Mouse (Mus musculus) layer of hippocampus, postnatal 14 days (tissue): ENCODE results near the gene Cnot11. TPM values are rescaled to one million over a fixed set of nuclear protein-coding genes. Genes with fewer than 3 reads are reported as not detected.

ENCODE experiments used
- DNase-seq, 2 experiments: peaks; one replicate each; pipeline ENCODE4 v3.0.0; 2021 to 2022; ENCODE audit warnings: low spot score in 2 of 2, mixed read lengths in 1 of 2
- total RNA-seq, 2 experiments: library from RNA; stranded (reverse); gene quantifications; 2 replicates each; pipeline ENCODE4 v1.2.3; 2021

Cnot11 gene
- total RNA-seq, 2 experiments from 2014 or later, result 22.1 to 24.9 TPM

DNA sequence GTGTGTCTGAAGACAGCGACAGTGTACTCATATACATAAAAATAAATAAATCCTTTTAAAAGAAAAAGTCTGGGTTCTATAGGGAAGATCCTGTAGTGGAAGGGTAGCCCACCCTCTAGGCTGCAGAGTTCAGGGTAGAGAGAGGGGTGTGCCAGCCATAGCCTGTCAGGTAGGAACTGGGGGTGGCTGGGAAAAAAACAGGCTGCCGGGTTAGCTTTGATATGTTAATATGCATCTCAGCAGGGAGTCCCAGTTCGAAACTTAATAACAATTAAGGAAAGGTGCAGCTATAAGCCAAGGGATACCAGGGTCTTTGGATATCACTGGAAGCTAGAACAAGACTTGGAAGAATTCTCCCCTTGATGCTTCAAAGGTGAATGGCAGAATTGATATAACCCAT, 875 bp upstream of the Cnot11 start:
- no peak for DNase-seq

- DNase-seq, result peak; percentile 98 to 99
Observed at GRCm38 (mm10) chr1:39535515-39536311, 921 bp downstream of the Cnot11 start.

DNA sequence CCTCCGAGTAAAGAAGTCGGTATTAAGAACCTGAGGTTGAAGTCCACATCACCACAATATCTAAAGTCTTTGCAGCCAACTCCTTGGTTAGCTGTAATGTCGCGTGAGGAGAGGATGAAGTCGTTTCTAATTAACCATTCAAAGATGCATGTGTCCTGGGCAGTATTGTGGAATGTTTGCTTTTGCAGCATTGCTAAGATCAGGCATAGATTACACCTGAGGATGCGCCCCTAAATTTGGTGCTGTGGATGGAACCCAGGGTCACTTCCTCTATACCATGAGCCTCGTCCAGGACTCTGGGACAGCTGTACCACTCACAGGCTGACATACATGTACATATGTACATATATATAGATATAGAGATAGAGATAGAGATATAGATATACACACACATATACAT, 1.9 kb downstream of the Cnot11 start:
- no peak for DNase-seq

- DNase-seq, result no peak
Observed at GRCm38 (mm10) chr1:39537631-39538380, 3.0 kb downstream of the Cnot11 start.

DNA sequence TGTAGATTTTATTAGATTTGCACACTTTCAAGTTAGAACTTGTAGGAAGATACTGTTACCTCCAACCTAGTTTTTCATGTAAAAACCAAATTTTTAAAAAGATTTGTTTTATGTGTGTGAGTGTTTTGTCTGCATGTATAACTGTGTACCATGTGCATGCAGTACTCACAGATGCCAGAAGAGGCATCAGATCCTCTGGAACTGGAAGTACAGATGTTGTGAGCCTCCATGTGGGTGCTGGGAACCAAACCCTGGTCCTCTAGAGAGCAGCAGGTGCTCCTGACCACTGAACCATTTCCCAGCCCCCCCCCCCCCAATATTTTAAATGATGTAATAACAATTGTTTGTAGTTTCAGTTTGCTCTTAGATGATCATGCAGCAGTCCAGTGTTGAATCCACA, 5.8 kb downstream of the Cnot11 start:
- no peak for DNase-seq

DNA sequence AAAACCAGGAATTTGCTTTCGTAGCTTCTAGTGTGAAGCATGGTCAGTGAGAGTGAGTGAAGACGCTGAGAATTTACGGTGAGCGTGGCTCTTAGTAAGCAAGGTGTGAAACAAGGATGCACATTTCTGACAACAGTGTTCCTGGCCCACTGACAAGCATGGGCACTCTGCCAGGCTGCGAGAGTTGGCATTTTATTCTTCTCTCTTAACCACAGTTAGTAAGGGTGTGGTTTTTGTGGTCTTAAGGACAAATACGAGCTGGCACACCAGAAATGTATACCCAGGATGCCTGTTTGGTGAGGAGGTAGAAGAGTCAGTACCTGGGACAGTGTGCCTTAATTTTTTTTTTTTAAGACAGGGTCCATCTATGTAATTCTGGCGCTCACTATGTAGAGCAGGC, 10.8 kb downstream of the Cnot11 start:
- DNase-seq, result no peak

GRCm38 (mm10) chr1:39546160-39546866, 11.5 kb downstream of the Cnot11 start:
- DNase-seq, result no peak

DNA sequence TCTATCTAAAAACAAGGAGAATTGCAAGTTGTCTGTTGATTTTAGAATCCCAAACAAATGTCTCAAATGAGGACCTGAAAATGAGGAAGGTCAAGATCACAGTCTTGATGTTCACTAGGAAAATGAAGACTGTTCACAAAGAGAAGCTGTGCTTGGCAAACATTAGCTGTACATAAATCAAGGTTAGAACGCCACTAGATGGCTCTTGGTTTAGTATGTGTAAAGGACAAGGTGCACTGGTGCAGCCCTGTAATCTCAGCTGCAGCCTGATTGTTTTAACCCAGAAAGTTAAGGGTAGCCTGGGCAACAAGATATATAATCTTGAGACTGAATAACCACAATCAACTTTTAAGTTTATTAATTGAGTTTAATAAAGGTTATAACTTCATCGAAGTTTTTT, 12.4 kb downstream of the Cnot11 start:
- no peak for DNase-seq

DNA sequence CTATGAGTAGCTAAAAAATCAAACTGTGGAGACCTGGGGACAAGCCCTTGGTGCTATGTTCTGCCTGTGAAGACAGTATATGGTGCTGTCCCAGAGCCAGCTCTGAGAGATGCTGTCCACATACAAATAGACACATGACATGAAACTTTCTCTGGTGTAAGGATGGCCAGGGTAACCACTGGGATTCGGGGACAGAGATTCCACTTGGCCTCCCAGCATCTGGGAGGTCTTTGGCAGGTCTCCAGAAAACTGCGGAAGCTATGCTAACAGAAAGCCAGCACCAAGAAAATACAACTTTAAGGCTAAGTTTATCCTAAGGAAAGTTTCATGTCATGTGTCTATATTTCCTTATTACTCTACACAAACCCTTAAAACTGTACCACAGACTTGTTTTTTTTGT, 15.0 kb downstream of the Cnot11 start:
- DNase-seq, result no peak

DNA sequence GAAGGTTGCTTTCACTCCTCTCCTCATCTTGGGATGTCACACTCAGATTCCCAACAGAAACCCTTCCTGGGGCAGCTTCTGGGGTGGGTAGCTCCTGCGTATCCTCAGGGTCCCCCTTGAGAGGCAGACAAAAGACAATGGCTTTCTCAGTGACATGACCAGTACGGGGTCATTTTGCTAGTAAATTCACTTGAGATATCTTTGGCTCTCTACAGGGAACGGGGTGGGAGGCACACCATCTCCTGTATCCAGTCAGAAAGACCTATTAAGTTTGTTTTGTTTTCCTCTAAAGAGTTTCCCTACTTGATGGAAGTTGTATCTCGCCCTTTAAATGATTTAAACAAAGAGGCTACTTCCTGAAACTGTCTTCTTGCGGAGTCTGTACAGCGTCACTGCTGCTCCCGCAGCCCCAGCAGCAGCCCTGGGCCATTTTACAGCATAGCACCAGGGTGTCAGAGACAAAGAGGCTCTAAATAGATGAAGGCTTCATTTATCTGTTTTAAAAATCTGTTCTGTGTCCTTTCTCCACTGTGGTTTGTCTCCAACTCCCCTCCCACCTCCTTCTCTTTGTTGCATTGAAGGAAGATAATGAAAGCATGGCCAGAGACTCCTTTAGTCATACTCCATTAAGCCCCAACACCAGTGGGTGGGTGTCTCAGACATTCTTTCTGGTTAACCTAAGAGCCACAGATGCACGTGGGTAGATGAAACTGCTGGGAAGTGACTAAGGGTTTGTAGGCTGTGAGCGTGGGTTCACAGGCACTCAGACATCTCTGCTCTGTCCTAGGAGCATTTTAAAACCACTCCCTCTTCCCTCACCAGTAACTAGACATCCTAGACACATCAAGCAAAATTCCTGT, 21.0 kb downstream of the Cnot11 start:
- peak in 1 of 2 experiments; percentile 41 for DNase-seq

- no peak for DNase-seq
Observed at GRCm38 (mm10) chr1:39559009-39559408, 24.2 kb downstream of the Cnot11 start.

DNA sequence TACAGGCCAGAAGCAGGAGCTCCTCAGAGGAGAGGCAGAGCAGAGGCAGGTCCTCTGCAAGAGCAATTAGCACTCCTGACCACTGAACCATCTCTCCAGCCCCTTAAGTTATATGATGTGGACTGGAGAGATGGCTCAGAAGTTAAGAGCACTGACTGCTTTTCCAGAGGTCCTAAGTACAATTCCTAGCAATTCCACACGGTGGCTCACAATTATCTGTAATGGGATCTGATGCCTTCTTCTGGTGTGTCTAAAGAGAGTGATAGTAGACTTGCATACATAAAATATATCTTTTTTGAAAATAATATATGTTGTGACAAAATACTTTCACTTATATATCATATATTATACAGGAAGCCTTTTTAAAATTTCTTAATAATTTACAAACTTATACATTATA, 27.1 kb downstream of the Cnot11 start:
- no peak for DNase-seq

DNA sequence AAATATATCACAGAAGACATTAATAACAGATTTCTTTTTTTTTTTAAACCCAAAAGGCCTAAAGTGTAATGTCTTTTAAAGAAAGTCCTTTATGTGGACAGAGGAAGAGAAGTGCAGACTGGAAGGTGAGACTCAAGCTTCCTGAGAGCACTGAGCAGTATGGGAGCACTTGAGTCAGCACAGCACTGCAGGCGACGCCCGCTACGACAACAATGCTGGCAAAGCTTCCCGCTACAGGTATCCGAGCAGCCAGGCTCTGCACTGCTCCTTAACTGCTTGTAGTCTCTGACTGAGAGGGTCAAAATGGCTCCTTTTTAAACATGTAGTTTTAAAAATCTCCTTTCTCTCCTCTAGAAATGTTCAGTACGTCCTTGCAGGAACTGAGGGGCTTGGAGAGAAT, 28.4 kb downstream of the Cnot11 start:
- no peak for DNase-seq

DNA sequence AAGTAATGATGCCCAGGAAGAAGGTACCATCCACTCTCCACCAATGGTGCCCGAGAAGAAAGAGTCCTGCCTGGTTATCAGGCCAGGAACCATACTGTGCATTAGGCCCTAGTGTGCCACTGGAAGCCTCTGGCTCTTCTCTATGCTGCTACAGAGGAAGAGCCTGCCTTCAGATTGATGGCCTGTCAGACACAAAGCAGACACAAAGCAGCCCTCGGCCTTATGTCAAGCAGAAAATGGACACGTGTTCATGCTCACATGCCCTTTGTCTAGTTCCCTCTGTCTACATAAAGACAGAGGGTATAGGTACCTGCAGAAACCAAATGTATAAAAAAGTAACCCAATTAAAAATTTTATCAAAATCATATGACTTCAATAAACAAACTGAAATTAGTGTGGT, 29.8 kb downstream of the Cnot11 start:
- DNase-seq, result no peak

GRCm38 (mm10) chr1:39568079-39568478, 33.3 kb downstream of the Cnot11 start:
- DNase-seq, result no peak

DNA sequence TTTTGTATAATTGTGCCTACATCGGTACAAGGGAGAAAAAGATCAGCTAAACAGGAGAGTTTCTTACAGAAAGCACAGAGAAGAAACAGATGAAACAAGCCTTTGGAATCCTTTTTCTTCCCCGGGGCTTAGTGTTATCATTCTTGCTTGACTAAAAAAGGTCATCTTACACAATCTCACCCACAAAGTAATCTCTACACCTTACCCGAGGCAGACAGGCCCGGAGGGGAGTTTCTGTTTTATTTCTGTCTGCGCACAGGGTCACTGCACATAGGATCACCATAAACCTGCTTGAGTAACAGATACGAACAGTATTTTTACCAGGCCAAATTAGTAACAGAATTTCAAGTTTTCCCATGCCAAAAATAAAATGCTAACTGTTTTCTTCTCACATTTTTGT, 36.9 kb downstream of the Cnot11 start:
- no peak for DNase-seq

DNA sequence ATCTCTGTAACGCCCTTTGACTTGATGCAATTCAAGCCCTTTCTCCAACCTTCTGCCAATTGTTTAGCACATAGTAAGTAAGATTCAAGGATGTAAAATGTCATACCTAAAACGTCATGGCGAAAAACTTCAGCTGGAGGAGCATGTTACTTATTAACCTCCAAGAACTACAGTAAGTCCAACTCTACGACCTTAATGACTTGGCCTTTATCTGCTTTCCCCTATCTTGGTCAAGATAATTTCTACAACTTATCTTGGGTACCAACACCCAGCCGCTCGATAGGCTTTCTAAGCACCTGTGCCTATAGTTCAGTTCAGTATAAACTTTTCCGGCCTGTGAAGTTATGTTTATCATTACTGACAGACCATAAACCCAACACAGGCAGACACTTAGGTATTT, 39.1 kb downstream of the Cnot11 start:
- no peak for DNase-seq

DNA sequence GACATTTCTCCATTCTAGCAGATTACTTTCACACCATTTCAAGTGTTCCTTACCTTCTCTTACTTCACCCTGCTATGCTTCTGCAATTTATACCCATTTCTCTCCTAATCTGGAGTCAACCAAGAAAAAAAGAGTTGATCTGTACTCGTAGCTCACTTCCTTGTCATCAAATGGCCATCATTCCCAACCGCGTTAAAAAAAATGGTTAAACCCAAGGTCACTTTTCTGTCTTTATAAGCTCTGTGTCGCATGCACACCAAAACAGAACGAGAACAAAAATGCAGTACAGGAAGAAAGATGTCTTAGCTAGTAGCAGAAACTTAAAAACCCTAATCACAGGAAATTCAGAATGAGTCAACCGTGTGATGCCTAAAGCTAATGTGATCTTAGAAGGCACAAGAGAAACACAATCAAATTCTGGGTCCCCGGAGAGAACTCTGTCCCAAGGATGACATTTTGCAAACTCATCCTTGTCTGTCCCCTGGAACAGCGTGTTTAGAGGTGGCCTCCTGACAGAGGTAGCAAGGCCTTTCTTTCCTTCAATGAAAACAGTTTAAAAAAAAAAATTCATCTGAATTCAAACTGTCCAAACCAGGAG, 41.1 kb downstream of the Cnot11 start:
- no peak for DNase-seq

GRCm38 (mm10) chr1:39576431-39577243, 41.8 kb downstream of the Cnot11 start:
- DNase-seq, result peak; percentile 33 to 77

GRCm38 (mm10) chr1:39577253-39577705, 42.5 kb downstream of the Cnot11 start, which contains the start of gene Rnf149:
TSS of gene Rnf149 (minus strand) at chr1:39577405.
- DNase-seq, result peak; percentile 92 to 95
